Mouse (Mus musculus) Muller cell, postnatal 12 days (primary cell): Measurements from ENCODE around the gene Lingo1.

Experiments used
- DNase-seq: peaks from one replicate; pipeline ENCODE4 v3.0.0-alpha.2; 2015; ENCODE audit errors: inconsistent ontology term

Gene Lingo1

DNA sequence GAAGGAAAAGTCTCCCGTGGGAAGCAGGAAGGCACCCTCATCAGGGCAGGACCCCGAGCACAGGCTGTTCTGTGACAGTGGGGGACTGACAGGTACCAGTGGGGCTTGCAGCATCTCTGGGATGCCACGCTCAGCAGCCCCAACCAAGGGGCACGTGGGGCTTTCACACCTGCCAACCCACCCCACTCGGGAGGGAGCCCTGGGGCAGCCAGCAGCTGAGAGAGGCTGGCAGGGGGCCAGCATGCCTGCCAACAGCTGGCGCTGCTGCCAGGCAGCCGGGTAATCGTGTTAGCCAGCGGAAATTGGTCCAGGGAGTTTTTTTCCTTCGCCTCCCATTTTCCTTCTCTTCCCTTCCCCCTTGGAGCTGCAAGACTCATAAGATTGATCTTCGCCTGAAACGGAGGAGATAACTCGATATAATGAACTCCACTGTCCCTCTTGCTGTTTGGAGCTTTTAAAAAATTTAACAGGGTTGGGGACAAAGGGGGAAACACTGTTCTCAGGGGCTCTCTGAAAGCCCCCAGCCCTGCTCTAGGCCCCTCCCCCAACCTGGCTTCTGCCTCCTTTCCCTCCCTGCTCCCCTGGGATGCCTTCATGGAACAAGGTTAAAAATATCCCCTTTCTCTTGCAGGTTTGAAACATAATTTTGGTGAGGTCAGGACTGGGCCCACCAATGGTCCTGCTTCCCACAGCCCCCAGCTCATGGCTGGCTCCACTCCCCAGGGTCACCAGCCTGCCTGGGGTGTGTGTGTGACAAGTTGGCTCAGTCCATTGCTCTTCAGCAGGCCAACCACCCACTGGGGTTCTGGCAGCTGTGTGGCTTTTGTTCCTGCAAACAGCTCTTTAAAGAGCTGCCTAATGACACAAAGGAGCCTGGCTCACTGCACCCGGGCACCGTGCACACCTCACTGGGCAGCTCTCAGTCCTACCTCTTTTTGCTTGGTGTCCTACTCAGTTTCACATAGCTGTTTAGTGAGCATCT is 68.3 kb downstream of the Lingo1 start:
- peak; percentile 19 for DNase-seq

DNA sequence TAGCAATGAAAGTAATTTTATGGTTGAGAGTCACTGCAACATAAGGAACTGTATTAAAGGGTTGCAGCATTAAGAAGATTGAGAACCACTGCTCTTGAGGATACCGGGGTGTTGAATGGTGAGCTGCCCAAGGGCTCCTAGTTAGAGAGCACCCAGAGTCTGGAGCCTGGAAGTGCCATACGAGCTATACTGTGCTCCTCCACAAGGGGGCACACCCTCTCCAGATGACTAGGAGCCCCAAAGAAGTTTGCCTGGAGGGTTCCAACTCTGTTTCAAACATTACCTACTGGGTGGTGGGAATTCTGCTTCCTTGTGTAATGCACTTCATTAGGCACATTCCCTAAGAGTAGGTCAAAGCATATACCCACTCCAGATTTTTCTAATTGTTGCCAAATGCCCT is 70.5 kb downstream of the Lingo1 start:
- DNase-seq: peak; percentile 59

DNA sequence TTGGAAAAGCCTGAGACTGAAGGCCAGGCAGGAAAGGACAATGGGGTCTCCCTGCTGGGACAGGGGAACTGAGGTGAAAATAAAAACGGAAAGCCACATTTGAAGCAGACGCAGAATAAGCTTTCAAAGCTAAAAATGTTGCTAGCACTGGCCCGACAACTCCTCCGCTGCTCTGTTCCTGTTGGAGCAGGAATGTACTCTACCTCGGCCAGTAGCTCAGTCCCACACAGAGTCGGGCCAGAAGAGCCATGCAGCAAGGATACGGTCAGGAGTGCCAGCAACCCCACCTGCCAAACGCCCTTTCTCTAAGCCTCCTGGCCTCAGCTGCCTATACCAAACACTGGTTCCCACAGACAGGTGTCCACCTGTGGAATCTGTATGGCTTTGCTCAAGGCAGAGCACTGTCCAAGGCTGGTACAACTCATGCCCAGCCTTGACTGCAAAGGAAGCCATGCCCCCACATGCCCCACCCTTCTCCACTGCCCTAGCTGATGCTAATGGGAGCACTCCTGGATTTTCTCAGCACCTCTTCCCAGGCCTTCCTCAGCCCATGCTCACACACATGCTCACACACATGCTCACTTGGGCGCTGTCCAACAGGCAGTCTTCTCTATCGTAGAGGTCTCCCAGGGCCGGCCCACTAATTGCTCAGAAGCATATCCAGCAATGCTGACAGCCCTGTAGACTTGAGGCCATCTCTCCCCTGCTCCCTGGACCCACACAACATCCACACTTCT is 74.0 kb downstream of the Lingo1 start:
- no peak for DNase-seq

DNA sequence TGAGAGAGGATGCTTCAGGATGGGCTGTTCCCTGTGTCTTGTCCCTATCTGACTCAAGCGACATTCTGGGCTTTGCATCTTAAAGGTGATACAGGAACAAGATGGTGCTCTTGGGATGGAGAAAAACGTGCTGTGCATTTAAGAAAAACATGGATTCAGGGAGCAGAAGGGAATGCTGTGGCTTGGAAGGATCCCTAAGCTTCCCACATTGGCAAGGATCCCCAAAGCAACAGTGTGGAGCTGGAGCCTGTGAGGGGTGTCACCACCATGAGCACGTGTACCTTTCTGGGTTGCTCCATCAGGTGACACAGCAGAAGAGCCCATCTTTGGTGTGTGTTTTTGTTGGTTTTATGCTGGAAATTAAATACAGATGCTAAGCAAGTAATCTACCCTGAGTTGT is 77.3 kb downstream of the Lingo1 start:
- no peak for DNase-seq

DNA sequence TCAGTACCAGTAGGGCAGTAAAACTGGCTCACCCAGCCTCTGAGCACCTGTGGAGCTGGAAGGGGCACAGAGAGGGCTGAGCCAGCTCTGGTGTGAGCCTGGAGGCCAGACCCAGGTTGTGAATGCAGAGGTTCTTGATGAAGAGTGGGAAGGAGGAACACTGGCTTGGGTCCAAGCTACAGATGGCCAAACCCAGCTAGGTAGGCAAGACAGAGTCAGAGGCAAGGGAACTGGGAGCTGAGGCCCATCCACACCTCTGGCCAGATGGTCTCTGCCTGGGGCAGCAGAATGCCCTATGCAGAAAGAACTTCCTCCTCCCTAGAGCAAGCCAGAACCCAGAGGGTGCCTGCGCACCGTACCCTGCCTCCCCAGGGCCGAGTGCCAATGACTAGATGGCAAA is 79.7 kb downstream of the Lingo1 start:
- no peak for DNase-seq

DNA sequence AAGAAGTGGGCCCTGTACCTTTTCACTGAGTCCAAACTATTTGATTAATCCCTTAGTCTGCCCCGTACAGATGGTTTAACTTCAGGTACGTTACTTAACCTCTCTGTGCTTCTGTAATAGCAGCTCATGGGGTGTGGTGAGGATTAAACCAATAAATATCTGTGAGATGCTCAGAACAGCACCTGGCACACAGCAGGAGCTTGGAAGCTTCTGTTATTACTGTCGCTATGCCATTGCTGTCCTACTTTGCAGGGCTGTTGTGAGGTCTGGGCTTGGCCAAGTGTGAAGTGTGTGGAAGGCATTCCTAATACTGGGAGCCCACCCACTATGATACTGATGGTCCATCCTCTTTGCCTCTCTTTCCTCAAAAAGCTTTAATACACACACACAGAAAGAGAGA is 80.2 kb downstream of the Lingo1 start:
- DNase-seq: no peak

DNA sequence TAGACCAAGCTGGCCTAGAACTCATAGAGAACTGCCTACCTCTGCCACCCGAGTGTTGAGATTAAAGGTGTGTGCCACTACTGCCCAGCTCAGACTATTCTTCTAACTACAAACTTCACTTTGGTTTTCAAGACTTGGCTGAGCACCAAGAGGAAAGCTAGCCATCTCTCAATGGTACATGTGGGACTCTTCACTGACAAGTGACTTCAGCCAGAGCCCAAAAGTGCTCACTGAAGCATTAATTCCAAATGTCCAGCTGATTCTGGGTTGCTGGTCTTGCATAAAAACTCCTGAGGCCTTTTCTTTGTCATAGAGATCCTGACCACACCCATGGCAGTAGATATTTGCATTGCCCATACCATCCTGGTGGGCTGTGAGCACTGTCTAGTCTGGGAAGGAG is 81.9 kb downstream of the Lingo1 start:
- no peak for DNase-seq

DNA sequence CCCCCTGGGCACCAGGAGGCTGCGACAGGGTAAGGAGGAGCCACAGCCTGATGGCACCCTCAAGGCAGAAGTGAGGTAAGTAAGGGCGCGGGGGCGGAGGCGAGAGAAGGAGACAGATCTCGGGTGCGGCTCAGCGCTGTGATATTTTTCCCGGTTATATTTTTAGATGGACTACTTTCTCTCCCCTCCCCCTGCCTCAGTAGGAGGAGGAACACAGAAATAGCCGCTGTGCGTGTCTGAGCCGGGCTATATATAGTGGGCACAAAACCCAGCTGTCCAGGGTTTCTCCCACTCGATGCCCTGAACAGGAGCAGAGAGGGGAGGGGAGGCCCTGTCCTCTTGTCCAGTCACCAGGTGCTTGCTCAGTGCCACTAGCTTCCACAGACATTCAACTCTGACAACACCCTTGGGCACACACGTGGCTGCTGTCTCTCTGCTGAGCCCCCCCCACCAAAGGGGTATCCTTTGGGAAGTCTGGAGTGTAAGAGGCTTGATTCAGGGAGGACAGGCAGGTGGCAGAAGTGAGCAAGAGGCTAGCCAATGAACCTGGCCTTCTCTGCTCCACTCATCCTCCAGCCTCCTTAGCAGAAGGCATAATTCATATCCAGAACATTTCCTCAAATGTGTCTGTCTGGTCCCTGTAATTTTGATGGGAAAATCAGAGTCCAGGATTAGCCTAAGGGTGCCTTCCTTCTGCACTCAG is 83.5 kb downstream of the Lingo1 start:
- no peak for DNase-seq

DNA sequence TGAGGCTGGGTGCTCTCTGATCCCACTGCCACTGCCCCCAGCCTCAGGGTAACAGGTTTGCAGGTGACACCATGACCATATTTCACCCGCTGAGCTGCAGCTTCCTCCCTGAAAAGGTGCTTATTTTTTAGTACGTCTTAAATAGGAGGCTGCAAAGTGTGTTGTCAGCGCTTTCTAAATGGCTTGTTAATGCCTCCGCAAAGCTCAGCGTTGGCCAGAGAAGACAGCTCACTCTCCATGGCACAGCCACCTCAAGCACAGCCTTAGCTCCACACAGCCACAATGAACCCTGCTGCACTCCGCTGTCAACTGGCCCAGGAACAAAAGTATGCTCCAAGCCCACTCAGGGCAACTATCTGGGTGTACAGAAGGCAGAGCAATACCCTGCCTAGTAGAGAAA is 85.3 kb downstream of the Lingo1 start:
- DNase-seq: no peak

DNA sequence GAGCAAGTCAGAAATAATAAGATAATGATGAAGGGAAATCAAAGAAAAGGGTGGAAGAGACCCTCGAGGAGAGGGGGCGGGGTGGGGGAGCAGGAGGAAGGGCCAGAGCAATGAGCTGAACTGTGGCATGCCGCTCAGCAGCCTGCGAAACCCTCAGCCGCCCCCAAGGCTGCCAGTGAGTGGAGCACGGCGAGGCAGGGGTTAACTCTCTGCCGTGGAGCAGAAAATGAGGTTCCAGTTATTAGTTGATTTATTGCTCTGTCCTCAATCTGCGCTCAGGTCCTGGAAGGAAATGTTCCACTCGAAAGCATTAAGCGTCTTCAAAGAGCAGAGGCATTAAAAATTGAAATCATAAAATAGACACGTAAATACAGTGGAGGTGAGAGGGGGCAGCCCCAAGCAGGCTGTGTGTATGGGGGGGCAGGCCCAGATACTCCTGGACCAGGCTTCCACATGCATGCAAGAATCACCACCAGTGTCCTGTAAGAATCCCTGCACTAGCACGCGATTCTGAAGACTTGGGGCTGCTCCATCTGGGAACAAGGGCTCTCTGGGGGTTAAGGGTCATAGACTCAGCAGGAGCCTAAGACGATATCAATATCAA is 89.7 kb downstream of the Lingo1 start:
- DNase-seq: no peak

DNA sequence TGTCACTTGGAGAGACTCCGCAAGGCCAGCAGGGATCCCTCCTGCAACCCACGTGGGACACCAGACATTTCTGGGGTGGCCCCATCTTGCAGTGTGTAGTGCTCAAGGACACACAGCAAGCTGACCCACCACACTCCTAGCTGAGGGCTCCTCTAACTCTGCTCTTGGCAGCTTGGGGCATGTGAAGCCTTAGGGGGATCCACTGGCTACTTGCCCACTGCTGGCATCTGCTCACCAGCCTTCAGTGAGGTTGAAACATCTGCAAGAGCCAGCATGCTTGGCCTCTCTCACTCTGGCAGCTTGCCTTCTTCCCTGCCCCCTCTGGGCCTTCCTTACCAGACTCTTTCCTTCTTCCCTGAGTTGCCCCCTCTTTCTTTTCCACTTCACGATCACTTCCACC is 94.9 kb downstream of the Lingo1 start:
- no peak for DNase-seq

DNA sequence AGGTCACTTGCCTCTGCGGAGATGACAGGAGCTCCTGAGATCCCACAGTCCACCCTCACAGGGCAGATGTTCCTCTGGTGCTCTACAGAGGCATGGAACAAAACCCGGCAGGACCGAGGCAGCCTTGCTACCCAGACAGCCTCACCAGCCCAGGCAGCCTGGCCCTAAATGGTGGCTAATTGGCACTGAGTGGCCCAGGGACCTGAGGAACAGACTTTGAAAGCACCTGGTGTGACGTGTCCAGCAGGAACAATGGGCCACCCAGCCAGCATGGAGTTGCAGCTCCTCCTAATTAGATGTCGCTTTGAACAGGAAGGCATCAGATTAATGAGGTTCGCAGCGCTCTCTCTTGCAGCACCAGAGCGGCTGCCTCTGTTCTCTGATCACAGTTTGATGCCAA is 95.4 kb downstream of the Lingo1 start:
- peak; percentile 24 for DNase-seq

DNA sequence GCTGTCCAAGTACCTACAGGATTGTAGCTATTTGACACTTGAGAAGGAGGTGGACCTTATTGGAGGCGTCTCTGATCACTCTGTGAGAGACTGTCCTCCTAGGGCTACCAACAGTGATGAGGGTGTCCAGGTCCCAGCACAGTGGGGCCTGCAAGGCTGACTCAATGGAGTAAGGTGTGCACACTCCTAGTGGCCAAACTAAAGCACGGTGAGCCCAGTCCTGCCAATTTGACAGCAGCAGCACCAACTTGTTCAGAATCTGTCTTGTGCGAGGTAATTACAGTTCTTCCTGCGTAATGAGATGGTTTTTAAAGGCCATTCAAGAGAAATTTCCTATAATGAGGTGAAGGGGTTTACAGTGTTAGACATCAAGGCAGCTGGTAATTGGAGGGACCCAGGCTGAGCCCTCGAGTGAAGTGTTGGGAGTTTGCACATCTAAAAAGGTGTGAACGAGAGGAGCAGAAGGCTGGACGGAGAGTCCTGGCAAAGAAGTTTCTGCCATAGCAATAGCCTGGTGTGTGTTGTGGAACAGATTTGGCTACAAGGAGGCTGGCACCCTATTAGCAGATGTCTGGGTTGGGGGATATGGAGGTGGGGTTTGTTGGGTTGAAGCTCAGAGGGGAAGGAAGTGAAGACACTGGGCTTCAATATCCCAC is 97.4 kb downstream of the Lingo1 start:
- DNase-seq: no peak

DNA sequence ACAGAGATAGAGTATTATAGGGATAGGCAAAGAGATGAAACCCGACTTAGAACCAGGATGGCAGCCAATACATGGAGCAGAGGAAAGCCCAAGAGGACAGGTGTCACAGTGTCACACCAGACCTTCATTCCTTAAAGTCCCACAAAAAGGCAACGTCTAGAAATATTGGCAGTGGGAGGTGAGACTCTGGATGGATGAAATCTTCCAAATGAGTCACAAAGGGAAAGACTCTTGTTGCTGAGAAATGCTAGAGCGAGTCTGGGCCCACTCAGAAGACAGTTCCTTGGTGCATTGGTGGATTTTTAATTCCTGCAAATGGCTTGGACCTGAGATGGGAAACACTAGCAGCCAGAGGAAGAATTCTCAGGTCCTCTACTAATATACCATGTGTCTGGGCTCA is 102.2 kb downstream of the Lingo1 start:
- no peak for DNase-seq

DNA sequence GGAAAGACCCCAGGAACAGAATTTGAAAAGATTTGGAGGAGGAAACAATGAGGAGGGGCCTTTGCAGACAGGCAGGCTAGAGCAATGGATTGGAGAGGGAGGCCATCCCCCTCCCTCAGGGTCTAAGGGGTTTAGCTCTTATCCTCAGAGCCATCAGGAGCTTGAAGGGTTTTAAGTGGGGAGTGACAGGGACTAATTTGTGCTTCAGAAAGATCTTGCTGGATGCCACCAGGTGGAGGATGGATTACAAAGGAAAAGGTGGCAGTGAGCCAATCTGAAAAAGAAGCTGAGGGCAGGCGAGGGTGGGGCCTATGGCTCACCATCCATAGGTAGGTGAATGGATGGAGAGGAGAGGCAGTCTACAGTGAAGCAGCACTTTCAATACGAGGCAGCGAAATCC is 105.0 kb downstream of the Lingo1 start:
- DNase-seq: no peak

DNA sequence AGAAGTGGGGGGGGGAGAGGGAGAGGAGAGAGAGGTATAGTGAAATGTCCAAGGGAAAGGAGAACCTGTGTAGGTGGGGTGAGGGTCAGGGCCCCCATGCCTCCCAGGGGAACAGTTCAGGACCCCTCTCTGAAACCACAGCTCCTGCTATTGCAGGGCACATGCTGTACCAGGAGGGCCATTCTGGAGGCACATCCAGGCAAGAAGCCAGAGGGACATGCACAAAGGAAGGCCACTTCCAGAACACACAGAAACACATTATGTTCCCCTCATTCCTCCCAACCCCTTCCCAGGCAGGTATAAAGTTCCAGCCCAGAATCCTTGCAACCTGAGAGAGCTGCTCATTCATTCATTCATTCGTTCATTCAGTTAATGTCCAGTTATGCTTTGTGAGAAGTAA is 105.6 kb downstream of the Lingo1 start:
- DNase-seq: no peak

DNA sequence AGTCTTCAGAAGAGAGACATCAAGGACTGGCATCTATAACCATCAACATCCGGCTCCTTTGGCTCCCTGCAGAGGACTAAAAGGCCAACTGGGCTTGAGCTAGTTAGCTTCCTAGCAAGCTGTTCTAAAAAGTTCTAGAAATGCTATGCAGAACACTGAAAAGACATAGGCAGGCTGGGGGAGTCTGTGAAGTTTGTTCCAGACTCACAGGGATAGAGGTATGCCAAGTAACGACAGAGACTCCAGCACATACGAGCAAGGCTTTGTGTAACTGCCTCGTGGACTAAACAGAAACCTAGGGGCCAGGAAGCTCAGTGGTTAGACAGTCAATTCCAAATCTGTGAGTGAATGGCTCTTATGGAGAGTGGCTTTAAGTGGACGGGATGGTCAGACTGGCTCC is 108.8 kb downstream of the Lingo1 start:
- DNase-seq: no peak

DNA sequence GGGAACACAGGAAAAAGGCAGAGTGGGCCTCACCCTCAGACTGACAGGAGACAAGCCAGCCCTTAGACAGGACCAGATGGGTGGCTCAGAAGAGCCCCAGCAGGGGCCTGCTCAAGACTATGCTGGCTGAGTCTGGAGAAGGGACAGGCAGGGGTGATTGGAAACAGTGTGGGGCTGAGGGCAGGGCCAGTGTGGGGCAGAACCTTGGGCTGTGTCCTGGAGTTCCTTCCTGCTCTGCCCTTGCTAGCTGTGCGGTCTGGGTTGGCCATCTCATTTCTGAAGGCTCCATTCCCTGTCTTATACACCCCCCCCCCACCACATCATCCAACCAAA is 109.2 kb downstream of the Lingo1 start:
- DNase-seq: no peak

DNA sequence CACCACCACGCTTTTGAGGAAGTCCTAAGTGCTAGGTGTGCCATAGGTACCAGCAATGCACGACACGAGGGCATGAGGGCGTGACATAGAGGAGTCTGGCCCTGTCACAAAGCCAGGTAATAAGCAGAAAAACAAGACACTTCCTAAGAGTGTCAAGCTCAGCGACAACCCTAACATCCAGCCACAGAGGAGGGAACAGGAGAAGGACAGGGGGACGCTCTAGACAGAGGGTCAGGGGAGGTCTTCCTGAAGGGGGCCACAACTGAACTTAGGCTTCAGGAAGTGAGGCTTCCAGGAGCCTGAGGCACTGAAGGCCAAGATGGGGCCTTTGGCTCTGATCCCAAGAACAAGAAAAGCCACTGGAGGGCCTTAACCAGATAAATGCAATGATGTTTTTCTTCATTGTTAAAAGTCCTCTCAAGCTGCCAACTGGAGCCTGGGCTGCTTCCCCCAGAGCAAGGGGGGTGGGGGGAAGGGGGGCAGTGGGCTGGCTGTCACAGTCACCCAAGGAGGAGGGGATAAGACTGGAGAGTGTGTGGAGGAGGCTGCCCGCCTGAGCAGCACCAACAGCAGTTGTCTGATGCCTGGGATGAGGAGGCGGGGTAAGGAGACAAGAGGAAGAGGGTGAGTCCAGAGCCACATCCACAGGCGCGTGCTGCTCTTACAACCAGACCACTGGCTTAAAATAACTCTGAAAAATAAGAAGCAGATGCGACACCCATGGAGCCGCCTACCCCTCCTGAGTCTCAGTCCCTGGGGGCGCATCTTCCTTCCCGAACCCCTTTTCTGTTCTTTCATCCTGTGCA is 109.7 kb downstream of the Lingo1 start:
- DNase-seq: no peak

DNA sequence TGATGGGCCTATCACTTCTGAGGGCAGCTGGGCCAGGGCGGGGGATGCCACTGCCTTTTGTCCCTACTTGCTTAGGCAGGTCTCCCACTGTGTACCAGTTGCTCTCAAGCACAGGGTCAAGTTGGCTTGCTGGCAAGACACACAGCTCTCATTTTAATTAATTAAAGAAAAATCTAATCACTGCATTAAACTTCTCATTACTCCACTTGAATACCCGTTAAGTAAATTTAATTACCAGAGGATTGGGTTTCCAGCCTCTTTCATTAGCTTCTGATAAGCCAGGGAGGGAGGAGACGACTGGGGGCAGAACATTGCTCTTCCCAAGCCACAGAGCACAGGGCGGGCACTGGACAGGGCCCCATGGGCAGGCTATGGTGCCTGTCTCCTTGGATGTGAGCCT is 113.4 kb downstream of the Lingo1 start:
- peak; percentile 30 for DNase-seq

DNA sequence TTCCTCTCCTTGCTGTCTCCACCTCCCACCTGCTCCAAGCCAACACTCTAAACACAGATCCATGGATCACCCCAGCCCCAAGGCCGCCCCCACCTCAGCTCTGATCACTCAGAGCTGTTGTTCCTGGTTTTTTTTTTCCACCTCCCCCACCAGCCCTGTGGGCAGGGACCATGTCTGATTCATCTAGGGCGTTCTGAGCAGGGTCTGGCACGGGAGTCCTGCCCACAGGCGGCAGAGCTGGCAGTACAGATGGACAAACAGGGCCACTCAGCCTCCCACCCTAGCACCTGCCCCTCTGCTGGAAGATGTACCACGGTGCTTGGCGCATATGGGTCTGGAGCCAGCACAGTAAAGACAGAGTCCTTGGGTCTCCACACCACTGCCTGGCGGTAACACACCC is 114.3 kb downstream of the Lingo1 start:
- no peak for DNase-seq
